Mouse (Mus musculus) kidney, adult 10 weeks (tissue): ENCODE measurements around the gene Pde9a. TPM values are rescaled to one million over a fixed set of nuclear protein-coding genes. Genes with fewer than 3 reads are reported as not detected.

Experiments
- polyA plus RNA-seq: library from polyadenylated mRNA; stranded (reverse); fragments of 350-450 nt; fragmentation: Illumina TruSeq; extraction: RNeasy Lipid Tissue Mini Kit (QIAGEN cat#74804); gene quantifications from one replicate; pipeline ENCODE4 v1.2.3, GENCODE M21; 2014; ENCODE audit warnings: low read depth, low replicate concordance

Pde9a gene
- 12.2 TPM for polyA plus RNA-seq

DNA sequence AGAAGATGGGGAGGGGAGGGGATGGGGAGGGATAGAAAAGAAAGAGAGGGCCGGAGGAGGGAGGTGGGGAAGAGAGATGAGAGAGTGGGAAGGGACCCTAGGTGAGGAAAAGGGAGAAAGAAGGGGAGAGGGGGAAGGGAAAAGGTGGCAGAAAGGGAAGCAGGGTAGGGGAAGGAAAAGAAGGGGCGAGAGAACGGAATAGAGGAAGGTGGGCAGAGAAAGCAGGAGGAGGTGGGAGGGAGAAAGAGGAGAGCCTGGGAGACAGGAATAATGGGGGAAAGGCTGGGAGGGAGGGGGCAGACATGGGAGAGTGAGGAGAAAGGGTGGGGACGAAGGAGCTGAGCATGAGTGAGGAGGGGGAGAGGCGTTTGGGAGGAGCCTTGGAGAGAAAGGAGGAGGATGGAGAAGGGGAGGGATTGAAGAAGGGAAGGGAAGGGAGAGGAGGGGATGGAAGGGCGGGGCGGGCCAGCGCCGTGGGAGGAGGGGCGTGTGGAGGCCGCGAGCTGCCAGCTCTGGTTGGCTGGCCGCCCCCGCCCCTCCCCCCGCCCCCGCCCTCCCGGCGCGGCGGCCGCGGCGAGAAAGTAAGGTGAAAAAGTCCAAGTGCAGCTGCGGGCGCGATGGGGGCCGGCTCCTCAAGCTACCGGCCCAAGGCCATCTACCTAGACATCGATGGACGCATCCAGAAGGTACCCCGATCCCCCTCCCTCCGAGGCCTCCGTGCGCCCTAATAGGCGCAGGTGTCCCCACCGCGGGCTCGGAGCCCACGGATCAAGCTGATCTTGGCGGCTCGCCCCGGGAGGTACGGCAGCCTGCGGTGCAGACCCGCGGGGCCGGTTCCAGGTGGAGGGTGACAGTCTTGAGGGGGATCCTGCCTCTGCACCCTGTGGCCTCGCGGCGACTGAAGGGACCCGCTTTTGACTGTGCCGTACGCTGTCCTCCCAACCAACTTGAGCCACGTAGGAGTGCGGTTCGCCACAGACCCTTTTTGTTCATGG lies at the start of gene Pde9a:
Gene Pde9a, plus strand, starts transcription at position 540 of the 995 bp plus-strand sequence.

DNA sequence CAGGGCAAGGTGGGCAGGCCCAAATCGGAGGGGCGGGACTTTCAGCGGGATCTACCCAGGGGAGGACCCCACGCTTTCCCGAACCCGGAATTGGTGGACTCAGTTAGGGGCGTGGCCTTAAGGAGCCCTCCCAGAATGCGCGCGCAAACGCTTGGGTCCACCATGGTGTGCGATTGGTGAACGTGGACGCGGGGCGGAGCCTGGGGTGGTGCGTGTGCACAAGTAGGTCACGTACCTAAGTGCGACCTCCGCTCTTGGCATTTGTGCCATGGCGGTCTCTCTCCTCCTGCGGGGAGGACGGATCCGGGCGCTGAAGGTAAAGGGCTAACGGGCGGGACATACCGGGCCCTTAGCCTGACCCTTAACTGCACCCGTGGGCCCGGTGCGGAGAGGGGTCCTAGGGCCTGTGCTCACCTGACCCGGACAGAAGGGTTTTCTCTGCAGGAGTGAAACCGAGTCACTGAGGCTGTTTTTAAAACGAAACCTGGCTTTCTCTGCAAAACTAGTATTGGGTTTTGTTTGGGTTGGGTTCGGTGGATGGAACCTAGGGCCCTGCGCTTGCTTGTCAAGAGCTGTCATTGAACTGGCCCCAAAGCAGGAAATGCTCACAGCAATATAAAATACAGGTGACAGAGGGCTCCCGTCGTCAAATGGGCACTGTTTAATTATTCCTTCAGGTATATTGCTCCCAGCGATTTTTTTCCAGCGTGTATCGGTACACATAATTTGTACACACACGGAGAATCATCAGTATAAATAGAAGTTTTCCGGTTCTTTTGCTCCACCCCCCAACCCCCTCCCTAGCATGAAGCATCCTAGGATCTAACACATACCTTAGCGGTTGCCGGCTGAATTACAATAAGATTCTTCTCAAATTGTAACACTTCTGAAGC lies 134.2 kb downstream of the Pde9a start, which contains the start of the genes Wdr4 and Ndufv3:
Gene Wdr4, minus strand, starts transcription at position 35 of the 893 bp plus-strand sequence.
Gene Ndufv3, plus strand, starts transcription at position 170 of the 893 bp plus-strand sequence.

Other genes with a start within 250 kb of the Pde9a start
- gene Tff2, start 241.9 kb upstream of the Pde9a start, polyA plus RNA-seq, result not detected
- gene Tff1, start 220.9 kb upstream of the Pde9a start, polyA plus RNA-seq, result not detected
- not detected for gene Tmprss3, start 187.2 kb upstream of the Pde9a start, polyA plus RNA-seq
- gene Ubash3a, start 178.3 kb upstream of the Pde9a start, polyA plus RNA-seq, result not detected
- gene Rsph1, start 108.8 kb upstream of the Pde9a start, polyA plus RNA-seq, result 0.65 TPM
- gene Slc37a1, start 99.4 kb upstream of the Pde9a start, polyA plus RNA-seq, result 0.32 TPM
- 2.8 TPM for gene Wdr4, start 133.8 kb downstream of the Pde9a start, polyA plus RNA-seq
- gene Ndufv3, start 133.9 kb downstream of the Pde9a start, polyA plus RNA-seq, result 49.6 TPM
- 6.0 TPM for gene Pknox1, start 178.5 kb downstream of the Pde9a start, polyA plus RNA-seq